Mouse (Mus musculus) stomach, embryonic 16.5 days (tissue): ENCODE measurements around the gene Adamtsl3. TPM values are rescaled to one million over a fixed set of nuclear protein-coding genes. Genes with fewer than 3 reads are reported as not detected.

ENCODE experiments used
- ATAC-seq: fragments of 200-750 bp; cut with Nextera tagmentation; 2 replicates; pipeline ENCODE4 v1.8.0; 2017; ENCODE audit warnings: moderate number of reproducible peaks, moderate TSS enrichment; ENCODE audit not compliant: insufficient read depth, low FRiP score
- H3K27ac ChIP-seq: fragments of 300-500 bp; sonication (generic); 2 replicates; pipeline ENCODE4 v1.5.1; 2014; ENCODE audit warnings: low read length
- H3K27me3 ChIP-seq: fragments of 300-500 bp; sonication (generic); 2 replicates; pipeline ENCODE4 v1.6.1; 2014; ENCODE audit warnings: low read length, control low read depth, mixed read lengths; ENCODE audit not compliant: control insufficient read depth, insufficient read depth
- H3K36me3 ChIP-seq: fragments of 300-500 bp; sonication (generic); 2 replicates; pipeline ENCODE4 v1.6.1; 2014; ENCODE audit warnings: low read length; ENCODE audit not compliant: control insufficient read depth, insufficient read depth
- H3K4me1 ChIP-seq: fragments of 300-500 bp; sonication (generic); 2 replicates; pipeline ENCODE4 v1.6.1; 2014; ENCODE audit warnings: low read length, control low read depth, mixed read lengths; ENCODE audit not compliant: control insufficient read depth, insufficient read depth
- H3K4me2 ChIP-seq: fragments of 300-500 bp; sonication (generic); 2 replicates; pipeline ENCODE4 v1.6.1; 2014; ENCODE audit warnings: low read depth, low read length, mixed read lengths
- H3K4me3 ChIP-seq: fragments of 300-500 bp; sonication (generic); replicated peaks from 2 replicates; pipeline ENCODE4 v1.5.1; 2014; ENCODE audit warnings: mild to moderate bottlenecking, low read length
- H3K9ac ChIP-seq: fragments of 300-500 bp; sonication (generic); 2 replicates; pipeline ENCODE4 v1.6.1; 2014; ENCODE audit warnings: low read length
- H3K9me3 ChIP-seq: fragments of 300-500 bp; sonication (generic); replicated peaks from 2 replicates; pipeline ENCODE4 v1.6.1; 2016; ENCODE audit warnings: low read length, control low read depth; ENCODE audit not compliant: control insufficient read depth
- WGBS: fragments of 180-500 bp; shearing (Covaris S2); extraction: QIAGEN DNeasy Blood & Tissue Kit; methylation state at CpG from one replicate; pipeline ENCODE4 v1.1.7; 2014; 5-methylcytosine and 5-hydroxymethylcytosine counted together
- polyA plus RNA-seq: library from polyadenylated mRNA; unstranded; fragments of >200 nt; fragmentation: Nextera tagmentation; extraction: Ambion mirVana; gene quantifications from 2 replicates; pipeline ENCODE4 v1.2.1, GENCODE M21; 2015

Gene Adamtsl3
- polyA plus RNA-seq = 2.2 and 2.3 TPM in 2 replicates

- peak; percentile 46; the same call in 1 of the 2 replicates for ATAC-seq
- Histone ChIP-seq H3K4me3 (peak within 1 kb of the TSS; percentile 52), H3K9me3 (no peaks in the 10 kb centered on the region), H3K27ac (no peak within 1 kb of the TSS), H3K4me1 (peaks cover 9% of the 10 kb centered on the region), H3K27me3 (peaks cover 47% of the 10 kb centered on the region), H3K9ac (peak within 1 kb of the TSS; percentile 60), H3K4me2 (peak within 1 kb of the TSS; percentile 84), H3K36me3 (no peaks in the 10 kb centered on the region)
- WGBS = under 1% methylated on average over 95 of the region's 95 CpGs
Measured at GRCm38 (mm10) chr7:82335211-82336121, at the start of gene Adamtsl3. Gene Adamtsl3 (plus strand): TSS chr7:82335694.

DNA sequence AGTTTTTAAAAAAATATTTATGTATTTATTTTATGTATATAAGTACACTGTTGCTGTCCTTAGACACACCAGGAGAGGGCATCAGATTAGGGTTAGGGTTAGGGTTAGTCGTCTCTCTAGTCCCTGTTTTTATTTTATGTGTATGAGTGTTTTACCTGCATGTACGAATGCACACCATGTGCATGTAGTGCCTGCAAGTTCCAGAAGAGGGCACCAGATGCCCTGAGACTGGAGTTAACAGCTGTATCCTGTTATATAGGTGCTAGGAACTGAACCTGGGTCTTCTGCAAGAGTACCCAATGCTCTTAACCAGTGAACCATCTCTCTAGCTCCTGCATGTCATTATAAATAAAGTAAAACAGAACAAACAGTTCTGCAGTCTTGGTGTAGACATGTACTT is 48.3 kb upstream of the Adamtsl3 start:
- H3K9me3 ChIP-seq = no peaks in the 10 kb centered on the region
- no peaks in the 10 kb centered on the region for H3K36me3 ChIP-seq
- 97% methylated on average over 2 of the region's 2 CpGs for WGBS
- H3K27me3 ChIP-seq = no peaks in the 10 kb centered on the region
- no peak for ATAC-seq
- H3K27ac ChIP-seq = no peak overlapping the region
- no peaks in the 10 kb centered on the region; the same call in 1 of the 2 replicates for H3K4me1 ChIP-seq
- H3K9ac ChIP-seq = no peak overlapping the region
- no peak overlapping the region for H3K4me3 ChIP-seq
- no peak overlapping the region for H3K4me2 ChIP-seq

DNA sequence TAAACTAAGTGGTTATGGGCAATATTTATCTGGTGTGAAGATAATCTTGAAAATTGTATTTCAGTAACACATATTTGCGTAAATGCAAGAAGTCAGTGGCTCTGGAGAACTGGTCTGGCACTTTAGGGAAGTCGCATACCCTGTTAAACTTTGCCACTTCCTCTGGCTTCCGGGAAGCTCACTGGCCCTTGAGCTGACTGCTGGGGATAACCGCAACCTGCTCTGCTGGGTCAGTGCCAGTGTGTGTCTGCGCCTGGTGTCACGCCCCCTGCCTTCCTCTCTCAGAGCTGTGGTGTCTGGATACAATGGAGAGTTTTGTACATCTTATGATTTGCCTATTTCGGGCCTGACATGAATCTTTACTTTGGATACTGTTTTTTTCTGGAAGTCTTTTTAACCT is 42.1 kb upstream of the Adamtsl3 start:
- no peak overlapping the region for H3K4me2 ChIP-seq
- WGBS = 59% methylated on average over 7 of the region's 7 CpGs
- no peak overlapping the region for H3K27ac ChIP-seq
- H3K9ac ChIP-seq = no peak overlapping the region
- no peak overlapping the region for H3K4me3 ChIP-seq
- no peaks in the 10 kb centered on the region for H3K9me3 ChIP-seq
- peaks cover 20% of the 10 kb centered on the region for H3K4me1 ChIP-seq
- H3K27me3 ChIP-seq = no peaks in the 10 kb centered on the region
- no peak for ATAC-seq
- H3K36me3 ChIP-seq = no peaks in the 10 kb centered on the region

GRCm38 (mm10) chr7:82294083-82294482 is 41.4 kb upstream of the Adamtsl3 start:
- H3K9me3 ChIP-seq = no peaks in the 10 kb centered on the region
- WGBS = 72% methylated on average over 10 of the region's 10 CpGs
- ATAC-seq = no peak

DNA sequence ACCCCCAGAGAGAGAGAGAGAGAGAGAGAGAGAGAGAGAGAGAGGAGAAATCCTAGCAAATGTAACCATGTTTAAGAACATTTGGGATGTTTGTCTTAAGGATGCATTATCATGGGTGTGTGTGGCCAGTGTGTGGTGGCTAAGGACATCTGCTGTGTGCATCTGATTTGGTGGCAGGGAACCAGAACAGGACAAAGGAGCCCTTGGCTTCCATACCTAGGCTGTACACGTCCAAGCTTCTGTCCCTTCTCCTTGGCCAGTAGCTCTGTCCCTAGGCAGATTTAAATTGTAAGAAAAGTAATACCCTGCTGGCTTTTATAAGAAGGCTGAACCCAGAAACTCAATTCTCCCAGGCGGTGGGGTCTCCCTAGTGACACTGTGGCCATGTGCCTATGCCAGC is 40.9 kb upstream of the Adamtsl3 start:
- Histone ChIP-seq H3K4me2 (no peak overlapping the region), H3K4me3 (no peak overlapping the region), H3K9me3 (no peaks in the 10 kb centered on the region), H3K9ac (no peak overlapping the region), H3K27ac (peak overlapping the region; percentile 60), H3K27me3 (no peaks in the 10 kb centered on the region), H3K36me3 (no peaks in the 10 kb centered on the region), H3K4me1 (peaks cover 20% of the 10 kb centered on the region)
- ATAC-seq = no peak
- 71% methylated on average over 2 of the region's 2 CpGs for WGBS

More at GRCm38 (mm10) chr7:82294083-82294482, 41.4 kb upstream of the Adamtsl3 start:
- Histone ChIP-seq H3K27me3 (no peaks in the 10 kb centered on the region), H3K36me3 (no peaks in the 10 kb centered on the region), H3K4me1 (peaks cover 20% of the 10 kb centered on the region), H3K9ac (no peak overlapping the region), H3K4me2 (no peak overlapping the region), H3K4me3 (no peak overlapping the region), H3K27ac (no peak overlapping the region)

- Histone ChIP-seq H3K27me3 (no peaks in the 10 kb centered on the region), H3K9ac (no peak overlapping the region), H3K27ac (no peak overlapping the region), H3K4me1 (no peaks in the 10 kb centered on the region), H3K36me3 (no peaks in the 10 kb centered on the region), H3K4me3 (no peak overlapping the region), H3K4me2 (no peak overlapping the region), H3K9me3 (no peaks in the 10 kb centered on the region)
- no peak for ATAC-seq
- WGBS = 69% methylated on average over 4 of the region's 4 CpGs
Measured at GRCm38 (mm10) chr7:82308398-82308797, 27.1 kb upstream of the Adamtsl3 start.

GRCm38 (mm10) chr7:82318515-82318914 is 17.0 kb upstream of the Adamtsl3 start:
- H3K27ac ChIP-seq = no peak overlapping the region
- no peak for ATAC-seq
- no peaks in the 10 kb centered on the region for H3K4me1 ChIP-seq
- 84% methylated on average over 12 of the region's 12 CpGs for WGBS
- no peaks in the 10 kb centered on the region; the same call in 1 of the 2 replicates for H3K27me3 ChIP-seq
- no peak overlapping the region for H3K4me2 ChIP-seq
- no peaks in the 10 kb centered on the region for H3K9me3 ChIP-seq
- no peak overlapping the region for H3K4me3 ChIP-seq
- H3K36me3 ChIP-seq = no peaks in the 10 kb centered on the region
- no peak overlapping the region for H3K9ac ChIP-seq

- H3K27me3 ChIP-seq = no peaks in the 10 kb centered on the region; the same call in 1 of the 2 replicates
- H3K9ac ChIP-seq = no peak overlapping the region
- no peaks in the 10 kb centered on the region for H3K9me3 ChIP-seq
- no peaks in the 10 kb centered on the region for H3K4me1 ChIP-seq
- ATAC-seq = no peak
- H3K27ac ChIP-seq = no peak overlapping the region
- 52% methylated on average over 1 of the region's 1 CpGs for WGBS
- H3K36me3 ChIP-seq = no peaks in the 10 kb centered on the region
- H3K4me2 ChIP-seq = no peak overlapping the region
- no peak overlapping the region for H3K4me3 ChIP-seq
Measured at GRCm38 (mm10) chr7:82326616-82327015, 8.9 kb upstream of the Adamtsl3 start.

GRCm38 (mm10) chr7:82327201-82327600 is 8.3 kb upstream of the Adamtsl3 start:
- Histone ChIP-seq H3K4me1 (no peaks in the 10 kb centered on the region), H3K4me3 (no peak overlapping the region), H3K9ac (no peak overlapping the region), H3K9me3 (no peaks in the 10 kb centered on the region), H3K4me2 (no peak overlapping the region), H3K27me3 (no peaks in the 10 kb centered on the region; the same call in 1 of the 2 replicates), H3K27ac (no peak overlapping the region), H3K36me3 (no peaks in the 10 kb centered on the region)
- WGBS = 58% methylated on average over 4 of the region's 4 CpGs
- ATAC-seq = no peak
